Mouse (Mus musculus): ENCODE measurements around the gene Inpp5a. TPM values are rescaled to one million over a fixed set of nuclear protein-coding genes. Genes with fewer than 3 reads are reported as not detected.
A peak's percentile ranks its signal among the peaks of the same experiment; 100 is the strongest.

Gene Inpp5a
- polyA plus RNA-seq, 1 experiment = 42.3 TPM

GRCm38 (mm10) chr7:139364936-139365830 is 23.7 kb upstream of the Inpp5a start:
- H3K4me3 ChIP-seq (ENCODE audit: insufficient read depth, low read depth, low read length) = no peak overlapping the region
- peak overlapping the region; percentile 94 for H3K27ac ChIP-seq (replicated peaks; ENCODE audit: low read depth, low read length)
- peaks cover 61% of the 10 kb centered on the region for H3K4me1 ChIP-seq (ENCODE audit: control insufficient read depth, insufficient read depth, insufficient read length, low read length)

- Histone ChIP-seq H3K4me3 (ENCODE audit: insufficient read depth, low read depth, low read length) (no peak overlapping the region), H3K4me1 (ENCODE audit: control insufficient read depth, insufficient read depth, insufficient read length, low read length) (peaks cover 61% of the 10 kb centered on the region), H3K27ac (replicated peaks; ENCODE audit: low read depth, low read length) (peak overlapping the region; percentile 94)
These were observed 22.8 kb upstream of the Inpp5a start for GRCm38 (mm10) chr7:139366131-139366530.

- peak overlapping the region; percentile 94 for H3K27ac ChIP-seq (replicated peaks; ENCODE audit: low read depth, low read length)
- H3K4me1 ChIP-seq (ENCODE audit: control insufficient read depth, insufficient read depth, insufficient read length, low read length) = peaks cover 61% of the 10 kb centered on the region
- no peak overlapping the region for H3K4me3 ChIP-seq (ENCODE audit: insufficient read depth, low read depth, low read length)
These were observed 22.4 kb upstream of the Inpp5a start for GRCm38 (mm10) chr7:139366549-139366948.

- peaks cover 59% of the 10 kb centered on the region for H3K4me1 ChIP-seq (ENCODE audit: control insufficient read depth, insufficient read depth, insufficient read length, low read length)
- H3K4me3 ChIP-seq (ENCODE audit: insufficient read depth, low read depth, low read length) = no peak overlapping the region
- peak overlapping the region; percentile 50 for H3K27ac ChIP-seq (replicated peaks; ENCODE audit: low read depth, low read length)
These were observed 20.7 kb upstream of the Inpp5a start for GRCm38 (mm10) chr7:139368218-139368617.

- peaks cover 53% of the 10 kb centered on the region for H3K4me1 ChIP-seq (ENCODE audit: control insufficient read depth, insufficient read depth, insufficient read length, low read length)
- no peak overlapping the region for H3K4me3 ChIP-seq (ENCODE audit: insufficient read depth, low read depth, low read length)
- peak overlapping the region; percentile 59 for H3K27ac ChIP-seq (replicated peaks; ENCODE audit: low read depth, low read length)
These were observed 20.1 kb upstream of the Inpp5a start for GRCm38 (mm10) chr7:139368722-139369380.

- peak overlapping the region; percentile 59 for H3K27ac ChIP-seq (replicated peaks; ENCODE audit: low read depth, low read length)
- H3K4me3 ChIP-seq (ENCODE audit: insufficient read depth, low read depth, low read length) = no peak overlapping the region
- peaks cover 47% of the 10 kb centered on the region for H3K4me1 ChIP-seq (ENCODE audit: control insufficient read depth, insufficient read depth, insufficient read length, low read length)
These were observed 19.3 kb upstream of the Inpp5a start for GRCm38 (mm10) chr7:139369501-139370088.

GRCm38 (mm10) chr7:139371389-139371788 is 17.5 kb upstream of the Inpp5a start:
- peaks cover 29% of the 10 kb centered on the region for H3K4me1 ChIP-seq (ENCODE audit: control insufficient read depth, insufficient read depth, insufficient read length, low read length)
- no peak overlapping the region for H3K4me3 ChIP-seq (ENCODE audit: insufficient read depth, low read depth, low read length)
- H3K27ac ChIP-seq (replicated peaks; ENCODE audit: low read depth, low read length) = no peak overlapping the region

- H3K4me3 ChIP-seq (ENCODE audit: insufficient read depth, low read depth, low read length) = no peak overlapping the region
- H3K4me1 ChIP-seq (ENCODE audit: control insufficient read depth, insufficient read depth, insufficient read length, low read length) = no peaks in the 10 kb centered on the region
- H3K27ac ChIP-seq (replicated peaks; ENCODE audit: low read depth, low read length) = no peak overlapping the region
These were observed 11.5 kb upstream of the Inpp5a start for GRCm38 (mm10) chr7:139377381-139377780.

- H3K4me1 ChIP-seq (ENCODE audit: control insufficient read depth, insufficient read depth, insufficient read length, low read length) = no peaks in the 10 kb centered on the region
- H3K27ac ChIP-seq (replicated peaks; ENCODE audit: low read depth, low read length) = no peak overlapping the region
- H3K4me3 ChIP-seq (ENCODE audit: insufficient read depth, low read depth, low read length) = no peak overlapping the region
These were observed 10.6 kb upstream of the Inpp5a start for GRCm38 (mm10) chr7:139378355-139378754.

GRCm38 (mm10) chr7:139379745-139380144 is 9.2 kb upstream of the Inpp5a start:
- no peak overlapping the region for H3K27ac ChIP-seq (replicated peaks; ENCODE audit: low read depth, low read length)
- no peak overlapping the region for H3K4me3 ChIP-seq (ENCODE audit: insufficient read depth, low read depth, low read length)
- H3K4me1 ChIP-seq (ENCODE audit: control insufficient read depth, insufficient read depth, insufficient read length, low read length) = no peaks in the 10 kb centered on the region

GRCm38 (mm10) chr7:139380225-139380624 is 8.7 kb upstream of the Inpp5a start:
- Histone ChIP-seq H3K4me1 (ENCODE audit: control insufficient read depth, insufficient read depth, insufficient read length, low read length) (no peaks in the 10 kb centered on the region), H3K27ac (replicated peaks; ENCODE audit: low read depth, low read length) (no peak overlapping the region), H3K4me3 (ENCODE audit: insufficient read depth, low read depth, low read length) (no peak overlapping the region)

GRCm38 (mm10) chr7:139381877-139382276 is 7.0 kb upstream of the Inpp5a start:
- Histone ChIP-seq H3K4me1 (ENCODE audit: control insufficient read depth, insufficient read depth, insufficient read length, low read length) (no peaks in the 10 kb centered on the region), H3K4me3 (ENCODE audit: insufficient read depth, low read depth, low read length) (no peak overlapping the region), H3K27ac (replicated peaks; ENCODE audit: low read depth, low read length) (no peak overlapping the region)

GRCm38 (mm10) chr7:139382796-139383195 is 6.1 kb upstream of the Inpp5a start:
- peaks cover 2% of the 10 kb centered on the region; the same call in 1 of the 2 replicates for H3K4me1 ChIP-seq (ENCODE audit: control insufficient read depth, insufficient read depth, insufficient read length, low read length)
- H3K27ac ChIP-seq (replicated peaks; ENCODE audit: low read depth, low read length) = no peak overlapping the region
- no peak overlapping the region for H3K4me3 ChIP-seq (ENCODE audit: insufficient read depth, low read depth, low read length)

- Histone ChIP-seq H3K4me3 (ENCODE audit: insufficient read depth, low read depth, low read length) (no peak overlapping the region), H3K4me1 (ENCODE audit: control insufficient read depth, insufficient read depth, insufficient read length, low read length) (peaks cover 4% of the 10 kb centered on the region; the same call in 1 of the 2 replicates), H3K27ac (replicated peaks; ENCODE audit: low read depth, low read length) (no peak overlapping the region)
These were observed 4.4 kb upstream of the Inpp5a start for GRCm38 (mm10) chr7:139384500-139384899.

GRCm38 (mm10) chr7:139384916-139385530 is 3.9 kb upstream of the Inpp5a start:
- H3K27ac ChIP-seq (replicated peaks; ENCODE audit: low read depth, low read length) = no peak overlapping the region
- H3K4me1 ChIP-seq (ENCODE audit: control insufficient read depth, insufficient read depth, insufficient read length, low read length) = peaks cover 4% of the 10 kb centered on the region; the same call in 1 of the 2 replicates
- no peak overlapping the region for H3K4me3 ChIP-seq (ENCODE audit: insufficient read depth, low read depth, low read length)
